Mouse (Mus musculus): ENCODE results near the gene Gm13420.
"Not testable (repeated sequence)": the region's sequence is repeated elsewhere in the genome, so short reads cannot be mapped to it uniquely, and the experiment has no call there.

The Gm13420 gene

DNA sequence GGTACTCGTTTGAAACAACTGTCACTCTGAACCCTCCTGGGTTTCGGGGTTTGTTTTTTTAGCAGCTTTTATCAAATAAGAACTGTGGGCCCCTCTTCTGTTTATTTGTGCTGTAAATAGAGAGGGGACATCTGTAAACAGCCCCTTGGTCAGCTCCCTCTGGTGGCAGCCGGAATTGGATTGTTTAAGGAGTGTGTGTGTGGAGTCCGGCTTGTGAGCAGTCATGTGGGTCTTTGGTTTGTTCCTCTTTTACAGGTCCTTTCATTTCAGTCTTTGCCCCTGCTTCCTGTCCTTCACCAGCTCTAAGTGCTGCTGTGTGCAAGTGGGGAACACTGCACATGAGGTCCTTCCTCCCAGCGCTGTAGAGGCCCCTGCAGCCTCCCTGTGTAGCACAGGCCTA lies 12.1 kb downstream of the Gm13420 start:
- DNase-seq (ENCODE audit: extremely low spot score, low read depth, low spot score), result no peak

DNA sequence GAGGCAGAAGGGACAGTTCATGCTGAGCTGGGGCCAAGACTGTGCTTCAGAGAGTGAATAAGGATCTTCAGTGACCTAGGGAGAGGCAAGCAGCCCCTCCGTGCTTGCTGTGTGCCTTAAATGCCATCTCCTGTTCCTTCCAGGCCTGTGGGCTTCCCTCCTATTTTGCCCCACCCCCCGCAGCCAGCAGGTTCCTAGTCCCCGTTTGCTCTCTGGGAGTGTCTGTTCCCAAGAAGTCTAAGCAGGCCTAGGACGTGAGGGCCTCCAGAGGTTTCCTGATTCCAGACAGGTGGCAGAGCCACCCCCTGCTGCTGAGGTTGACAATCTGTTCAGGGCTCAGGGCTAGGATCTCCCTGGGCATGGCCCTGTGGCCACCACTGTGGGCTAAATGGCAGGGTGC lies 12.7 kb downstream of the Gm13420 start:
- DNase-seq (ENCODE audit: extremely low spot score, low read depth, low spot score), result no peak

GRCm38 (mm10) chr2:29737209-29737925 lies 14.1 kb downstream of the Gm13420 start:
- no peak for DNase-seq (ENCODE audit: extremely low spot score, low read depth, low spot score)

- no peak for DNase-seq (ENCODE audit: extremely low spot score, low read depth, low spot score)
Observed at GRCm38 (mm10) chr2:29735708-29736107, 15.8 kb downstream of the Gm13420 start.

- DNase-seq (ENCODE audit: extremely low spot score, low read depth, low spot score), result no peak
Observed at GRCm38 (mm10) chr2:29733348-29733747, 18.1 kb downstream of the Gm13420 start.

DNA sequence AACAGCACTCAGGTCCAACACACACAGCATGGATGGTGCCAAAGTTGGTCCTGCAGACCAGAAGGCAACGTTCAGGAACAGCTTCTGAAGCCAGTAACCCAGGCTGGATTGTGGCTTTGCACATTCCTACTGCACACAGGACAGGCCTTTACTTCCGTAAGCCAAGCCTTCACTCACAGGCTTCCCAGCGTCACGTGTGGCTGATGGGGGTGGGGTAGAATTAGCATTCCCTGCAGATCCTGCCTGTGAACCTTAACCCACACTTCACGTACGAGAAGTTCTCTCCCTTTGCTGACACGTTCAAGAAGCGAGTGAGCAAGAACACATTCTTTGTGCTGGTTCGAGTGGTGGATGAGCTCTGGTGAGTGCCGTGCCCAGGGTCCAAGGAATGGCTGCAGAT lies 18.9 kb downstream of the Gm13420 start:
- DNase-seq (ENCODE audit: extremely low spot score, low read depth, low spot score), result no peak

DNA sequence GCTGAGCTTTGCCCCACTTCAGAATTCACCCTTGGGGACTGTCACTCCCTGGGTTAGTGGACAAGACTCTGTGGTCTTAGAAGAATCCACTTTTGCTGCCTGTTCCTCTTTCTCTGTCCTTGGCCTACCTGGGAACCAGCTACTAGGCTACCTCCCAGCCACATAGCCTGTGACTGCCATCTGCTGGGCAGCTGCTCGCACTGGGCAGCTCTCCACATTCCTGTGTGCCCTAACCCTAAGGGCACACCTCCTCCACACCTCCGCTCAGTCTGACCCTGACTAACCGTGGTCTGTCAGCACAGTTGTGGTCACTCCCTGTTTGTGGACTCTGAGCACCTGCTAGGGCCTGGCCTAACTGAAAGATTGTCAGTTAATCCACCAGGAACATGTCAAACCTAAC lies 19.9 kb downstream of the Gm13420 start:
- no peak for DNase-seq (ENCODE audit: extremely low spot score, low read depth, low spot score)

DNA sequence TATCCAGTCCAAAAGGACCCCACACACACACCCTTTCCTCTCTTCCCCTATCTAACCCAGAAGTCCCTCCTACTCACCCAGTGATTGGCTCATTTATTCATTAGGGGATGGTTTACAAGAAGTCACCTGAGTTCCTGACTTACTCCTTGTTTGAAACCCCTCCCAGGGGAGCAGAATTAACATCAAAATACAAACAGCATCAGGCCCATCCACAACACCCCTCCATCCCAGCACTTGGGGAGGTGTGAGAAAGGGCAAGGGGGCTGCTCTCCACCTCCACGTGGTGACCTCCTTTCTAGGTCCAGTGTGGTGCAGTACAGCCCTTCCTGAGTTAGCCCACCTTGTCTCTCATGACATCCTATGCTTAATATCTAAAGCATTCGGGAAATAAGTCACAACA lies 22.0 kb downstream of the Gm13420 start:
- DNase-seq (ENCODE audit: extremely low spot score, low read depth, low spot score), result no peak

GRCm38 (mm10) chr2:29724664-29725365 lies 26.7 kb downstream of the Gm13420 start:
- DNase-seq (ENCODE audit: extremely low spot score, low read depth, low spot score), result no peak

DNA sequence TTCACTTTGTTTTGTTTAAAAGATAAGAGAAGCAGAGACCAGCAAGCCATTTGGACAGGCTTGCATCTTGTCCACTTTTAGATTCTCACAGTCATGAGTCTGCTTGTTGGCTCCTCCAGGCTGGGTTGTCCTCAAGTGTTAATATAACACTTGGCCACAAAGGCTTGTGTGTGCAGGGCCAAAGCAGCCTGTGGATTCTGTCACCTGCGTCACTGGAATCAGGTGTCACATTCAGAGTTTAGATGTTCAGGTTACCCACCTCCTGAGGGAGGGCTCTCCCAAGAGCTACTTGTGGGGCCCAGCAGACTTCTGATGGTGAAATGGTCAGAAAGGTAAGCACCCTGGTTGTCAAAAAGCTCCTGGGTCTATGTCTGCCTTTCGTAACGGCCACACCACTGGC lies 28.4 kb downstream of the Gm13420 start:
- no peak for DNase-seq (ENCODE audit: extremely low spot score, low read depth, low spot score)

DNA sequence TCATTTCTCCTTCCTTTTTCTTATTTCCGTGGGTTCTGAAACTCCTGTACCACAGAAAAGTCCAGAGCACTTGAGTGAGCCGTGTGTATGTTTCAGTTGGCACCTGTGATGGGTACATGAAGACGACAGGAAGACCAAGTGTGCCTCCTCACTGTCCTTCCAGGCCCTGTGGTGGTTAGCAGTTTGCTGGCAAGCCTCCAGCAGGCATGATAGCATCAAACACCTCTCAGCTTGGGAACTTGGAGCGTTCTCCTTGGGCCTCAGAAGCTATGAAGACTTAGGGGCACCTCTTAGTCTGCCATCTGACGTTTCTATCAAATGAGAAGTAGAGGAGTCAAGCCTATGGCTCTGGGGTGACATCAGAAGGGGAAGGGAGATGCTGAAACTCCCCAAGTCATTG lies 32.9 kb downstream of the Gm13420 start:
- DNase-seq (ENCODE audit: extremely low spot score, low read depth, low spot score), result no peak

GRCm38 (mm10) chr2:29716691-29717090 lies 34.8 kb downstream of the Gm13420 start:
- no peak for DNase-seq (ENCODE audit: extremely low spot score, low read depth, low spot score)

DNA sequence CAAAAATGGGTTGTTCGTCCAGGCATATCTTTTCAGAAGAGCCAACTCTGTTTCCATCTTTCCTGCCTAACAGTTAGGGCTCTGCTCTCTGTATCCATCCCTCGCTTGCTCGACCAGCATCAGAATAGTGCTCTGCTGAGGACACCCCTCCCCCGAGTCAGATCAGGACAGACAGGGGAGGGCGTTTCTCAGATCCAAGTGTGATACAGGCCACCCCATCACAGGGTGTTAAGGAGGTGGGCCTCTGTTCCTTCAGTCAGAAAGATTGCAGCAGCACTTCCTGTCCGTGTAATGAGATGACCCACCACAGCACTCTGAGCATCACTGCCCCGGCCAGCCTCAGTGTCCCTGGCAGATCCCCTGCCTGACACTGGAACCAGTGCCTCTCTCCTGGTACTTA lies 35.3 kb downstream of the Gm13420 start:
- DNase-seq (ENCODE audit: extremely low spot score, low read depth, low spot score), result no peak

- DNase-seq (ENCODE audit: extremely low spot score, low read depth, low spot score), result no peak
Observed at GRCm38 (mm10) chr2:29714127-29714526, 37.4 kb downstream of the Gm13420 start.

DNA sequence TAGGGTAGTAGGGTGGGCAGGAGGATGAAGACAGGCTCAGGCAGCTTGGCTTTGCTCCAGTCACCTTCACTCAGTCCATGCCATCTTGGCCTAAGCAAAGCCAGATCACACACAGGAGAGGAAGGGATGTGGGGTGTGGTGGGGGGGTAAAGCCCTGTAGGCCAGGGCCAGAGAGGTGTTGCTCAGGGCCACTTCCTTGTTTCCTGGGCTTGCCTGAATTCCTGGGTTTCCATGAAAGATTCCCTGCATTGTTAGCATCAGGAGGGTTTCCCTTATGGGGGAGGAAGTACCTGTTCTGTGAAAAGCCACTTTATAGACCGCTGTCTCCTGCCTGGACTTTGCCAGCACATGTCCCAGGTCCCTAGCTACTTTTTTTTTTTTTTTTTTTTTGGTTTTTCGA lies 38.0 kb downstream of the Gm13420 start:
- no peak for DNase-seq (ENCODE audit: extremely low spot score, low read depth, low spot score)

- no peak for DNase-seq (ENCODE audit: extremely low spot score, low read depth, low spot score)
Observed at GRCm38 (mm10) chr2:29711877-29712276, 39.6 kb downstream of the Gm13420 start.

- no peak for DNase-seq (ENCODE audit: extremely low spot score, low read depth, low spot score)
Observed at GRCm38 (mm10) chr2:29711038-29711437, 40.4 kb downstream of the Gm13420 start.

- DNase-seq (ENCODE audit: extremely low spot score, low read depth, low spot score), result not testable (repeated sequence)
Observed at GRCm38 (mm10) chr2:29708209-29708608, 43.3 kb downstream of the Gm13420 start.

DNA sequence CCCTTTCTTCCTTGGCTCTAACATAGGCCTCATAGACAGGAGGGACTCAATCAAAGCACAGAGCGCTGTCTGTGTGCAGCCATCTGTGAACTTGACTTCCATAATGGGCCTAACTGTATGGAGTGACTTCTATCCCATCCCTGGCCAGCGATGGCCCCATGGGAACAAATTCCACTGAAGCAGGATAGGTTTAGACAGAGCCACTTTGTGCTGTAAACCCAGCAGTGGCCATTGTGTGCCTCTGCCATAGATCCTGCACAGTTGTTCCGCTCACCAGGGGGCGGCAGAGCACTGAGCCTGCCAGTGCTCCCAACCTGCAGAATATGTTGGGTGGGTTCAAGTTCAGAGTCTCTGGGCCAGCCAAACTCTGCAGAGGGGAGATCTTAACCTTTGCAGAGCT lies 43.8 kb downstream of the Gm13420 start:
- DNase-seq (ENCODE audit: extremely low spot score, low read depth, low spot score), result no peak

- DNase-seq (ENCODE audit: extremely low spot score, low read depth, low spot score), result no peak
Observed at GRCm38 (mm10) chr2:29706726-29707620, 44.5 kb downstream of the Gm13420 start.

GRCm38 (mm10) chr2:29705493-29705892 lies 46.0 kb downstream of the Gm13420 start:
- DNase-seq (ENCODE audit: extremely low spot score, low read depth, low spot score), result no peak
